Mouse (Mus musculus) skeletal muscle tissue, adult 2 months (tissue): ENCODE data around the gene Taf15.
A peak's percentile ranks its signal among the peaks of the same experiment; 100 is the strongest.
"Not testable (repeated sequence)": the region's sequence is repeated elsewhere in the genome, so short reads cannot be mapped to it uniquely, and the experiment has no call there.

Source experiments
- DNase-seq: peaks from one replicate; pipeline ENCODE4 v3.0.0-alpha.2; 2012; ENCODE audit warnings: low read depth, low spot score

Taf15 gene

DNA sequence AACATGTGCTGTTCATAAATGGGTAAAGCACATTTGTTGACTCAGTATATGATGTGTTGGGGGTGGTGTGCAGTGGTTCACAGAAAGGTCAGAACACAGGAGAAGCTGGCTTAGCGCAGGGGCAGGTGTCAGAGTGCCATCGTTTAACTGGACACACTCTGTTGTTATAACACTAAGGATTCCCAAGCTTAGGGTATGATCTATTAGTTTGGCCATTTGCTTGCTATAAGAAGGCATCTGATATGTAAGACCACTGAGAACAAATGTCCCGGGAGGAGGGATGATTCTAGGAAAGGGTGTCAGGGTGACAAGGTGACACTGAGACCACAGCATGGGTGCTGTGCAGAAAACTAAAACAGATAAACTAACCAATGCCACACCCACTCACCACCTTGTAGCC lies 63.9 kb downstream of the Taf15 start:
- DNase-seq, result no peak

- no peak for DNase-seq
Observed at GRCm38 (mm10) chr11:83538705-83539314, 65.9 kb downstream of the Taf15 start.

DNA sequence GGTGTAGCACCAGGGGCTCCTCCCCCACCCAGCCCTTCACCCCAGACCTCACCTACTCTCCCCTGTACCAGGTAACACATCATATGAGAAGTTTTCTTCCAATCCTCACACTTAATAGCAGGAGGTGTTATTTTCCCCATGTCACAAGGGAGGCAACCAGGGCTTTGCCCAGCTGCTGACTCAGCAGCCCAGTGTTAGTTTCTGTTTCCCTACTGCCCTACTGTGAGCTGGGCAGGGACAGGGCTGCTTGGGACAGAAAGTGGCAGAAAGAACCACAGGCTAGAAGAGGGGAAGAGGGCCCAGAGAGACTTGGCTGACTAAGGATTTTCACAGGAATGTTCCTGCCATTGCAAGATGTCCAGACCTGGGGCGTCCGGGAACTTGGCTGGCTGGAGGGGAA lies 68.0 kb downstream of the Taf15 start:
- DNase-seq, result peak; percentile 18

DNA sequence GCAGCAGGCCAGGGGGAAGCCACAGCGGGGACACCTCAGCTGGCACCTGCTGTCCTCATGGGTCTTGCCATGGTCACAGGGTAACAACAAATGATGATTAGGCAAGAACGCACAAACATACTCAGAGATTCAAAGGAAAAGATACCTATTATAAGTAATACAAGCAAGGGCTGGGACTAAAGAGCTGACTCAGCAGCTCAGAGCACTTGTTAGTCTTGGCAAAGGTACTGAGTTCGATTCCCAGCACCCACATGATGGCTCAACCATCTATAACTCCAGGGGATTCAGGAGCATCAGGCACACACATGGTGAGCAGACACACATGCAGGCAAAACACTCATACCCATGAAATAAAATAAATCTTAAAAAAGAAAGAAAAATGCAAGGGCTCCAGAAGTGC lies 68.5 kb downstream of the Taf15 start:
- DNase-seq, result no peak

DNA sequence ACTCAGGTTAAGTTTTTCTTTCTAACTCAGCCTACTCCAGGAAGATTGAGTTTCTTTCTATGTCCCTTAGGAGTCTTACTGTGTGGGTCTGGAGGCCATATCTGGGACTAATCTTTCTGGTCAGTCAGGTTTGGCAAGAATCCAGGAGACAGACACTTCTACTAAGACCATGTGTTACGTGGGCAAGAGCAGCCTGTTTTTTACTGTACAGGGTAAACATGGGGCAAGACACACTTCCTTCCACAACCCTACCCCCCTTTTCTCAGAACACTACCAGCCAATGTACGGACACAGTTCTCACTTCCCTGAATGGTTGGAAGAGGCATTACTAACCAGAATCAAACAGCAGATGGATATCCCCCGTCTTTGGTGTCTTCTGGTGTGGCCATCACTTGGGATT lies 71.3 kb downstream of the Taf15 start:
- DNase-seq, result no peak

- no peak for DNase-seq
Observed at GRCm38 (mm10) chr11:83550186-83550632, 77.3 kb downstream of the Taf15 start.

GRCm38 (mm10) chr11:83551037-83551436 lies 78.2 kb downstream of the Taf15 start:
- not testable (repeated sequence) for DNase-seq

GRCm38 (mm10) chr11:83551668-83552067 lies 78.8 kb downstream of the Taf15 start:
- DNase-seq, result no peak
